Mouse (Mus musculus) myocyte (in vitro differentiated cells): ENCODE measurements at regions not wholly inside any gene's neighbourhood (a gene's known extent, or its start where the extent isn't known, plus 50 kb on each side); places are given as distances from the start of the nearest gene placed in this dataset.

Experiments
- E2F4 ChIP-seq: IDR thresholded peaks from one replicate; pipeline ENCODE4 v1.6.1; 2011; ENCODE audit warnings: mild to moderate bottlenecking, control low read depth, moderate library complexity; ENCODE audit not compliant: insufficient read depth
- MAX ChIP-seq: IDR thresholded peaks from one replicate; pipeline ENCODE4 v1.6.1; 2011; ENCODE audit warnings: low read depth, mild to moderate bottlenecking, control low read depth
- POLR2A ChIP-seq: IDR thresholded peaks from one replicate; pipeline ENCODE4 v1.6.1; 2011; ENCODE audit warnings: low read depth, mild to moderate bottlenecking, control low read depth, moderate library complexity; ENCODE audit not compliant: insufficient read length
- POLR2AphosphoS2 ChIP-seq: IDR thresholded peaks from one replicate; pipeline ENCODE4 v1.6.1; 2011; ENCODE audit warnings: low read depth, control low read depth; ENCODE audit not compliant: insufficient read length

- TF ChIP-seq POLR2A (no peak), MAX (no peak), E2F4 (no peak), POLR2AphosphoS2 (no peak)
Observed at GRCm38 (mm10) chr3:142984547-142984946, 102.7 kb upstream of the Pkn2 start.
